Mouse (Mus musculus) thymus, postnatal 25 days (tissue): Measurements from ENCODE around the gene Peak1.
A peak's percentile ranks its signal among the peaks of the same experiment; 100 is the strongest.

Source experiments
- DNase-seq: peaks from one replicate; pipeline ENCODE4 v3.0.0; 2022

The Peak1 gene

DNA sequence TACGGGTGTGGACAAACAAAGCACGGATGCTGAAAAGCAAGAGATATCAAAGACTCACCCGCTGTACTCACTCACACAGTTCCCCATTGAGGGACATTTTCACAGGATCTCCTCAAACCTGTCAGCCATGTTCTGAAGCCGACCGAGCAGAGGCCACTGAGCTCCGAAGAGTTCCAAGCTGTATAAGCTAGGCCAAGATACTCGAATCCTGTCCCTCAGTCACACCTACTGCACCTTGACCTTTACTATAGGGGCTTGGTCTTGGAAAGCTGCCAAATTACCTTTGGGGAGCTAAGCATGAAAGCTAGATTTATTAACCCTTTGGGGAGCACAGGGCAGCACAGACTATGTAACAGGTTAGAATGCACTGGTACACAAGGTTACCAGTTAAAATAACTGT is 174.0 kb downstream of the Peak1 start:
- DNase-seq, result no peak

DNA sequence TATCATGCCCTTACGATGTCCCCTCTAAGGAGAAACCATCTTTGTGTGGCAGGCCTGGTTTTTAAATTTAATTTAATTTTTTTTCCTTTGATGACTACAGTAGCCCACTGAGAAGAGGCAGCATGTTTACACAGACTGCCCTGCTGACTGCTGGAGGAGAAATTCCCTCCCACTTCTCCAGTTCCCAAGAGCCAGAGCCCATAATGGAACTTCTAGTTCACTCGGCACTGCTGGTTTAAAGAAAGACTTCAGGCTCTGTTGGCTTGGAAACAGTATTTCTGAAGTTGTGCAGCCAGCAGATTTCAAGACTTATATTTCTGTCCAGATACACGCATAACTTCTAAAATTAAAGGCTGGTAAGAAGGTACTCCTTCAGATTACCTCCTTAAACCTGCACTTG is 175.2 kb downstream of the Peak1 start:
- DNase-seq, result no peak

DNA sequence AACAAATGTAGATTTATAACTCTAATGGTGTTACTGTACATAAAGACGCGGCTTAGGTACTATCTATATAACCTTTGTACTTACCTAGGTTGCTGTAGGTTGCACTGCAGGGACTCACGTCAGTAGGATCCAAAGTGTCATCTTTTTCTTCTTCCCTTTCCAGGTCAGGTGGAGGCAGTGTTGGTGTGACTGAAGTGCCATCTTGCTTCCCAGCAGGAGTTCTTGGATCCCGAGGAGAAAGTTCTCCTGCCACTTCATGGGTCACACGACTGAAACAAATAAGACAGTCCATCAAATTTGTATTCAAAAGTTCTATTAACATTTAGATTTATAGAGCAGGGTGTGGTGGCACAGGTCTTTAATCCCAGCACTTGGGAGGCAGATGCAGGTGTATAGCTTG is 176.8 kb downstream of the Peak1 start:
- DNase-seq, result no peak

DNA sequence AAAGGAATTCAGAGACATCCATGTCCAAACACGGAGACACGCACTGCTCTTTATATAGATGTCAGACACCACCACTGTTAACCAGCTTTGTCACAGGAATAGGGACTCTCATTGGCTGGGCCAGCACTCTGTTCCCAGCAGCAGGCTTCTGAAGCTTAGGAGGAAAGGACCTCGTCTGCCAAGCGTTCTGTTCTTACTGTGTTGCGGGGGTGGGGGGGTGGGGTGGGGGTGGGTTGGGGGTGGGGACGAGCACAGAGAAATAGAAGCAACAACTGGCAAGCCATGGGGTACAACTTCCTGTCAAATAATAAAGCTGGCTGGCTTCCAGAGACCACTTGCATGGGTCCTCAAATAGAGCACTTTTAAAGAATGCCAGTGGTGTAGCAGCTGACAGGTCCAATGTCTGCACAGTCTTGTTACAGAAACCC is 182.0 kb downstream of the Peak1 start:
- DNase-seq, result no peak

DNA sequence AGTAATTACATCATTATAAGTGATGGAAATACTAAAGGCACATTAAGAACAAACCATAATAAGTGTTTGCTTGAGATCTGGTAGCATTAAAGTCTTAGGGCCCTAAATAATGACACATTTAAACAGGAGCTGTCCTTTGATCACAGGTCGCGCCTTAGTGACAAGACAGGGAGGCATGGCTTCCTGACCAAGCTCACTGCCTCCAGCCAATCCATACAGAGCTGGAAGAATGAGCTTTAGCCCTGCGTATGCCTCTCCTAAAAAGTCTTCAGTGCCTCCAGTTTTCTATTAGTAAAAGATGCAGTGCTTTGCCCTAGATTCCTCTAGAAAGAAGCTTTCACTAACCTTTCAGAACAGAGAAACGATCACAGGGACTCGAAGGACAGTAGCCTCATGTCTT is 182.6 kb downstream of the Peak1 start:
- no peak for DNase-seq

DNA sequence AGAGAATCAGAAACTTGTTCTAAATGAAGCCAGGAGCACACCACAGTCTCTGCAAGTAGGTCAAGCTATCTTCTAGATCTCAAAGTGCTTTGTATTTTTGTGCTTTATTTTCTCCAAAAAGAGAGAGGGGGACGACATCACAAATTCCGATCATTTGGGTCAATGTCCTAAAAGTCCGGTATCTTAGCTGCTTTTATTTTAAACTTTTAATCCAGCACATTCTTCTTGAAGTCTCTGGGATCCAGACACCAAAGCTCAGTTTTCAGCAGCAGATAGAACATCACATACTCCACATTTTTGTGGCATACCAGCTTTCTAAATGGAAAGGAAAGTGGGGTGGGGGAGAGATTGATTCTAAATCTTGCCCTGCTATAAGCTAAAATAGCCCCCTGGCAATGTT is 183.3 kb downstream of the Peak1 start:
- DNase-seq, result no peak

DNA sequence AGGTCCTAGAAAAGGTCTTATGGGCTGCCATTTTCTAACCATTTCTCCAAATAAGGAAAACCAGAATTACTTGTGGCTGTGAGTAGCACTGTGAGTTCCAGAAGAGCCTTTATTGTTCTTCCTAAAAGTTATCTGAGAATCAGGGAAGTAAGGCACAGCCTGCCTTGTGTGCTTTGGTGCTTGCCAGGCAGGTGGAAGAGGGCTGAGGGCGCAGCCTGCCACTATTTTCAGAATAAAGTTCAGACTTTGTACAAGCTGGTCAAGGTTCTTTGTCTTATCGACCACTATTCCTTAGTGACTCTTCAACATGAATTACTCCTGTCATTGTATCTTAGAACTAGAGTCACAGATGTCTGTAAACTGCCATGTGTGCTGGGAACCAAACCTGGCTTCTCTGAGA is 184.6 kb downstream of the Peak1 start:
- DNase-seq, result no peak

DNA sequence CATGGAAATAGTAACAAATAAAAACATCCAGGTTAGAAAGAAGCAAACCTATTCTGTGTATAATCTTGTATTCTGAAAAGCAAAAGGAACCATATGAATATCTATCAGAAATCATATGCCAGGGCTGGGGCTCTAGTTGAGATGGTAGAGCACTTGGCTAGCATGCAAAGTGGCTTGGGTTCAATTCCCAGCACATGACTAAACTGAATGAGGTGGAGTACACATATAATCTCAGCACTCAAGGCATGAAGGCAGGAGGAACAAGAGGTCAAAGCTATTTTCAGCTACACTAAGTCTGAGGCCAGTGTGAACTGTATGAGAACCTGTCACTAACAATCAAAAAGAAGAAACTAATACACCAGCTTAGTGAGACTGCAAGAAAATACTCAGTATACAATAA is 187.0 kb downstream of the Peak1 start:
- no peak for DNase-seq

DNA sequence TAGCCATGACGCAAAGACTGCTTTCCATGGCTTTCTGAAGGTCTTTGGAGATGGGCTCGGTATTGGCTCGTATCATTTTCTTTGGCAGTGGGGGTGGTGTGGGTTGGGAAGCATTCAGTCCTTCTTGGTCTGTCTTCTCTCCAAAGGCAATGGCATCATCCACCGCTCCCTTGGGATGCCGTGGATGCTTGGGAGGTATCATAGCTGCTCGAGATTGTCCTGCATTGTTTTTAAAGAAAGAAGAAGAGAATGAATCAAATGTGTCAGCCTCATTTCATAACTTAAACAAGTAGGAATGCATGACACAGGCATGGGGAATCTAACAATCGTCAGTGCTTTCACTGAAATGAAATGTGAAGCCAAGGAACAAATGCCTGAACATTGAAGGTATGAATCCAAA is 190.2 kb downstream of the Peak1 start:
- DNase-seq, result no peak

DNA sequence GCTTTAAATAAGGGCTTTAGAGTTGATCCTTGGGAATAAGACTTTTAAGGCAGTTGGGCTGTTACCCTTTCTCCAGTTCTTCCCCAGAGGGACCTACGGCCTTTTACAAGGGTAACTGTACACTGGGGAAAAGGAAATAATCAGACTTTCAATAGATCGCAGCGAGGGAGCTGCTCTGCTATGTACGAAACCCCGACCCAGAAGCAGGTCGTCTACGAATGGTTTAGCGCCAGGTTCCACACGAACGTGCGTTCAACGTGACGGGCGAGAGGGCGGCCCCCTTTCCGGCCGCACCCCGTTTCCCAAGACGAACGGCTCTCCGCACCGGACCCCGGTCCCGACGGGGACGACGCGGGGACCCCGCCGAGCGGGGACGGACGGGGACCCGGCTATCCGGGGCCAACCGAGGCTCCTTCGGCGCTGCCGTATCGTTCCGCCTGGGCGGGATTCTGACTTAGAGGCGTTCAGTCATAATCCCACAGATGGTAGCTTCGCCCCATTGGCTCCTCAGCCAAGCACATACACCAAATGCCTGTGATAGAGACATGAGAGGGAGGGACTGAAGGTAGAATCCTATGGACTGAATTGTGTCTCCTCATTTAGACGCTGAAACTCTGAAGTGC is 194.3 kb downstream of the Peak1 start:
- DNase-seq, result peak; percentile 81

DNA sequence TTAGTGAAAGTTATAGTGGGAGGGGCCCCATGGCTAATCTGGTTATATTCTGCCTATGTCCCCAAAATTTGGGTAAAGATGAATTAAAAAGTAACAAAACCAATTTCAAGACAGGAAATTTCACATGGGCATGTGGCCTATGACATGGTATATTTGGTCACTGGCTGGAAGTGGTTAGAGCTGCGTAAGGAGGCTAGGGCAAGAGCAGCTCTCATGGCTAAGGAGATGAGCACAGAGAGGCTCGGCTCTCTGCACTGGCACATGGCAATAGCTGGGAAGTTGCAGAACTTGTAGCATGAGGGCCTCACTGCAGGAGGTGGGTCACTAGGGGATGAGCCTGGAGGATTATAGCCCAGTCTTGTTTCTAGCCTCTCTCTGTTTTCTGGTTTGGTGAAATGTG is 199.0 kb downstream of the Peak1 start:
- no peak for DNase-seq

DNA sequence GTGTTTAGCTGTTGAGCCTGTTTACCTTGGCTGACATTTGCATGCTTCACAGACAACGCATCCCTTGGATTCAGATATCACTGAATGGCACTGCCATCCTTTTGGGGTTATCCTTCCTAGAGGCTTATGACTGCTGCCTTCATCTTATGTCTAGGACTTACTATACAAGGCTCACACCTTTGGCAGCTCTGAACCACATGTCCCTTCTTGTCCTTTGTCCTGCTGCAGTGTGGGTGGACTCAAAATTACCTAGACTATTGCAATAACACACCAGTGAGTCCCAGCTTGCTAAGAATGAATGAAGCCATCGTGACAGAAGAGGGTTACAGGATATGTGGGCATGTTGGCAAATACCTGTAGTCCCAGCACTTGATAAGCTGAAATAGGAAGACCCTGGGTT is 199.8 kb downstream of the Peak1 start:
- no peak for DNase-seq

DNA sequence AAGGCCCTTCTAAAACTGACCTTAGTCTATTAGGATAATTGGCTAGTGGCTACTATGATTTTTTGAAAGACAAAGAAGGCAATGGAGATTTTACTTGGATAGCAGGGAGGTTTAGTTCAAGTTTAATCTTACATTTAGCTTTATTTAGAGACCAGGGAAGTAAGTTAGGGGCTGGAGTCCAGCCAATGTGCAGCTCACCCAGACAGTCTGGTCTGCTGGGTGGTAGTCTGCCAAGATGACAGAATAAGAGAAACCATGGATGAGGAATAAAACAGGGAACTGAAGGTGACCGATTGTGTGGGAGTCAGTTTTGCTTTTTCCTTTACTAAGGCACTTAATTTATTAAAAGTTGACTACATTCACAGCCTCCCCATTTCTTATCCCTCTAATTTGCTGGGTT is 200.5 kb downstream of the Peak1 start:
- DNase-seq, result no peak

DNA sequence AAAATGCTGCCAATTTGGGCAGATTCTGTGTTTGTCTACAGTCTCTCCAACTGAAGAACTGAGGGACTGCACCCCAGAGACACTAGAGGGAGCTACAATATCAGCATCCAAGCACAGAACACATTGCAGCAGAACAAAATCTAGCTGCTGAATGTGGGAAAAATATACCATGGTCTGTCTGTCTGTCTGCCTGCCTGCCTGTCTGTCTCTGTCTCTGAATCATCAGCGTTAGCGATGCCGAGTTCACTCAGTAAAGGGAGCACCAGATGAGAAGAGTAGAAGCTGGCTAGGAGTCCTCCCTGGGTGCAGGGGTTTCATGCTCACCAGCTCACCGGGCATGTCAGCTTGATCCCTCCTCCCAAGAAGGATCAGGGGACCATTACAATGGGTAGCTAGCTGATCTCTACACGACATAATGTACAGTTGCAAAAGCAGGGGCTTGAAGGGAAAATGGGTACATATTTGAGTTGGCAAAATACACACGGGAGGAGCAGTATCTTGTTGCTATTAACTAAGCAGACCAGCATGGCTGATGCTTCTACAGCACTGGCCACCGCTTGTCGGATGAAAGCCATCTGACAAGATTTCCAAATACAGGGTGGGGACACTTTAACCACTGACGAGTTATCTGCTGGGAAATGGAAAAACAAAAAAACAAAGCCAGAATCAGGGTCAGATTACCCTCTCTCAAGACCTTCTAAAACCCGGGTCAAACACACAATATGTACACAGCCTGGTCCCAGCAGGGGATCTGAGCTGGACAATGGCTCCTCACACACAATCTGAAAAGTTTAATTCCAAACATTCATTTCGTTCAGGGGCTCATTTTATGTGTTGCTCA is 204.2 kb downstream of the Peak1 start:
- DNase-seq, result peak; percentile 44

DNA sequence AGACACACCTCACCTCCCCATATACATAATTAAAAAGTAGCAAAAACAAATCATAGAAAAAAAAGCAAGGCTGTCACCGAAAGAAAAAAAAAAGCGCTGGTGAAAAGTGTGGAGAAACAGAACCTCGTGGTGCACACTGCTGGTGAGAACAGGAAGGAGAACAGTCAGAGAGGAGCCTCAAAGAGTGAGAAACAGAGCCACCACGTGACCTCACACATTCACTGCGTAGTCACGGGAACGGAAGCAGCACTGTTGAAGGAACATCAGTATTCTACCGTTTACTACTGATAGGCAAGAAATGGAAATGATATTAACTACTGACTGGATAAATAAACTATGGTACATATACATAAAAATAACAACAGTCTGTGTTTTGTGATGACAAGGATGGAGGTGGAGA is 209.1 kb downstream of the Peak1 start:
- DNase-seq, result no peak

DNA sequence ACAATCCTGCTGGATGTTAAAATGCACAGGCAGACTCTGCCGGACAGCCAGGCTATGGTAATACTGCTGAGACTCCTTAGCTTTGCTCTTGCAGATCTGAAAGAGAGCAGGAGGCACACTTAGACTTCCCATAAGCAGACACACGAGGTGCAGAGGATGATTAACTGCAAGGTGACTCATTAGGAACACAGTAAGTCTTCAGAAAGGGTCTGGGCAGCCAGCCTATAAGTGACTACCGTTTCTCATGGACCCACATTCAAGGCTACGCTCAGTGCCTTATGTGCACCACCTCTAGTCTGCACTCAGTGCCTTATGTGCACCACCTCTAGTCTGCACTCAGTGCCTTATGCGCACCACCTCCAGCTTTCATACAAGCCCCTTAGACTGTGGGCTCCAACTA is 210.4 kb downstream of the Peak1 start:
- no peak for DNase-seq

DNA sequence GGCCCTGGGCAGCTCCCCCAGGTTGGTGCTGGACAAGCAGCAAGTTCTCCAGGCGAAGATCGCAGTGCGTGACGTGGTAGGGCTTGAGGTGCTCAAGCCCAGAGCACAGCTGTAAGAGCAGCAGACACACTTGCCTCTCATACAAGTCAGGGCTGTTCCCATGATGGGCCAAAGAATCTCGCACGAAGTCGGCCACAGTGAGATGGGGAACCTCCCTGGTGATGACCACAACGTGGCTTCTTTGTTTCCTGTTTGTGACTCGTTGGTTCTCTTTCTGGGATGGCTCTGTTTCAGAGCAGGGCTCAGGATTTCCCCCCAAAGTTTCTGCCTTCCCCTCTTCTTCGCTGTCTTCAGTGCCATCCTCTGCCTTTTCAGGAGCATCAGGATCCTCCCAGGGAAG is 210.8 kb downstream of the Peak1 start:
- DNase-seq, result no peak

DNA sequence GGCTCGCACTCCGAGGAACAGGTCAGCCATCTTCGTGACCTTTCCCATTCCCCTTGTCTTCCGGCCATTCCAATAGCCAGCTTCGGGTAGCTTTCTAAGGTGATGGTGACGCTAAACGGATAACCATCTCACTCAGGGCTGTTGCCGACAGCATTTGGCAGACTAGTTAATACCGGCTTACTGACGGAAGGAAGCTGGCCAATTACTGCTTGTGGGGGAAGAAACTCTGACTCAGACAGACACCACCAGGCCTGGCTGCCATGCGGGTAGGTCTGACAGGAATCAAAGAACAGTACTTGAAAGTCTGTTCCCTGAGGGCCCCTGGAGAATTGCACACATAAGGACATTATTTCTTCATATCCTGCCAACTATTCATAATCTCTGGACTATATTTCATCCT is 212.5 kb downstream of the Peak1 start:
- no peak for DNase-seq

DNA sequence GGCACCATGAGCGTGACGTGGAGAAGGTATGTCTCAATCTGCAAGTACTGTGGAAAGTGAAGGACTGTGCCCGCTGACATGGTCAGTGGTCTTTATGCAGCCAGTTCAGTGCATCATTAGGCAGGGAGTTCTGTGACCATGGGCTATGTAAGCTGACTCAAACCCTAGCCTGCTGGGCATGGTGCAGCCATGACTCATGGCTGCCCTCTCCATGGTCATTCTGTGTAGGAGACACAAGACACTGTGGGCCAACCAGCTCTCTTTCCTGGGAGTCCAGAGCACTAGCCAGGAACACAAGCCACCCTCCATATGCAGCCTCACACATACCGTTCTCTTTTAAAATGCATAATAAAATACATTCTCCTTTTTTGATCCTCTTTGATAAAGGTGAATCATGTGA is 213.6 kb downstream of the Peak1 start:
- no peak for DNase-seq

DNA sequence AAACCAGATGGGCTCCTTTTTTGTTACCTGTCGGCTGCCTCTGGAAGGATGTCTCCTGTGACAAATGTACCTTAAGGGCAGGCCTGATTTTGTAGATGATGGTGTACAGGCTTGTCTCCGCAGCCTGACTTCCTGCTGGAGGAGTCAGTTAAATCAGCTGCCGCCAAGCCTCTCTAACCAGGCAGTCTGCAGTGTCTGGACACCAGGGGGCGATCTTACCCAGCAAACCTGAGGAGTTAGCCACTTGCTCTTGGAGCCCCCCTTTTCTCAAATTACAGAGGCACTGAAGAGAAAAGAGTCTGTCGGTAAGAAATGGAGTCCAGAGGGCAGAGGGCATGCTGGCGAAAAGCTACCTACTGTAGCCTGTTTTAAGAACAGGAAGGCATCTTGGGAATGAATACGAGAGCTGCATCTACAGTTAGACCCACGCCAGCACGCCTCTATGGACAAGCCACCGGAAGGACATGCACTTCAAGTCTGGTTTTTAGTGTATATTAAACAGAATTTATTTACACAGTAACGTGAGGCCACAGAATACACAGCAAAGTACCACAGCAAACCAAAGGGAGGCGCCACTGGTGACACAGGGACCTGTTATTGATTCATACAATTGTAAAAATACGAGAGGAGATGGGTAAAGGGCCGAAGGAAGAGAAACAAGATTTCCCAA is 217.1 kb downstream of the Peak1 start:
- peak; percentile 89 for DNase-seq

DNA sequence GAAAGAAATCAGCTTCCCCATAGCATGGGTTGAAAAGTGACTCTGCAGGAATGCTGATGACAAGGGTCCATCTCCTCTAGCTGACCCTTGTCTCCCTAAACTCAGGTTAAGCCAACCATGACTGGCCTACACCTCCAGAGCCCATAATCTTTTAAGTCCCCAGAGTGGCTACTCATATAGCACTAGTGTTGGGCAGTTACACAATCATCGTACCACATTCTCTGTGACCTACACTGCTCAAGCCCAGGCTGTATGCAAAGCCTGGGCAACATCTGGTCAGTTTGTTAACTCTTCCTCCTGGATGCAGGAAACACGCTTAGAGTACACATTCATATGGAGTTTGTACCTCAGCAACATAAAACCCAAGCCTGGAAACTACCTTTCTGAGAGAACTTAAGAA is 217.7 kb downstream of the Peak1 start:
- no peak for DNase-seq

DNA sequence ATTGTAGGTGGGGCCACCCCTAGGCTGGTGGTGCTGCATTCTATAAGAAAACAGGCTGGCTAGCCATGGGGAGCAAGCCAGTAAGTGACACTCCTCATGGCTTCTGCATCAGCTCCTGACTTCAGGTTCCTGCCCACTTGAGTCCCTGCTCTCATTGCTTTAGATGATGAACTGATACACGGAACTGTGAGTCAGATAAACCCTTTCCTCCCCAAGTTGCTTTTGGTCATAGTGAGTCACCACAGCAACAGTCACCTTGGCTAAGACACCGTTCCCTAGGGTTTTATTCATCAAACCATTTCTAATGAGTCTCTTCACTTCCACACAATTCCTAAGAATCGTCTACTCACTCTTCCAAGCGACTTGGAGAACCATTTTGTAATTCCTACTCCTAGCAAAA is 220.9 kb downstream of the Peak1 start:
- DNase-seq, result no peak

DNA sequence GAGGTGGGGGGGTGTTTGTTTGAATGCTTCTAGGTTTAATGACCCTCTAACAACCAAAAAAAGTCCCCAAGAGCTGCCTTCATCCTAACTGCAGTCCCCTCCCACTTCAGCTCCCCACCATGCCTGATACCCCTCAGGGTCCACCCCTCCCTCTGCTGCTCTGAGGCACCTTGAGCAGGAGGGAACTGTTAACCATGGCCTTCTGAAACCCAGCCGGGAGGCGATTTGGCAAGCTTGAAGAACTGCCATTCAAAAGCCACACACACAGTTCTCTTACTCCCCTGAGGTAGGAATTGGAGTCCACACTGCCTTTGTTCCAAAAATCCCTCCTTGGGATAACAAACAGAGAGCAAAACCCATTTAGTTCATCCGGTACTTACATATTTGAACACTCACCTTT is 222.7 kb downstream of the Peak1 start:
- DNase-seq, result no peak
